Mouse (Mus musculus): ENCODE measurements around the gene Sema5a. TPM values are rescaled to one million over a fixed set of nuclear protein-coding genes. Genes with fewer than 3 reads are reported as not detected.

The Sema5a gene
- polyA plus RNA-seq, 1 experiment from 2014 or later = 24.9 TPM

DNA sequence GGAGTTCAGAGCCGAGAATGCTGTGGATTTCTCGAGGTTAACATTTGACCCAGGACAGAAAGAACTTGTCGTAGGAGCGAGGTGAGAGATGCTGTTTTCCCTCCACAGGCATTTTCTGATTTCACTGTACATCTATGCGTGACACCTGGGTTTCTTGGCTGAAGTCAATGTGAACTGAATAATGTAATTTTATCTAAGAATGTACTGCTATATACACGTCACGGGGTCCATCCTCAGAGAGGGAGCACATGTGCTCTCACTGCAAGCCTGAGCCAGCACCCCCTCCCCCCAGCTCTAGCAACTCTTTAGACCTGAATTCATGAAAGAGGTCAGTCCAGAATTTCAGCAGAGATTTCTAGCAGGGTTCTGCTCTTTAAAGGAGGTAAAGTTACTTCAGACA lies 215.6 kb downstream of the Sema5a start:
- Histone ChIP-seq H3K4me3 (ENCODE audit: low read depth, low read length) (no peak overlapping the region), H3K4me2 (replicated peaks; ENCODE audit: low read depth, low read length) (no peak overlapping the region), H3K27me3 (ENCODE audit: control insufficient read depth, insufficient read depth, low read length) (no peaks in the 10 kb centered on the region), H3K27ac (ENCODE audit: low read length) (no peak overlapping the region), H3K36me3 (ENCODE audit: control insufficient read depth, insufficient read depth, low read length) (no peaks in the 10 kb centered on the region), H3K9ac (replicated peaks; ENCODE audit: low read depth, low read length) (no peak overlapping the region), H3K9me3 (ENCODE audit: control insufficient read depth, low read depth, low read length) (no peaks in the 10 kb centered on the region), H3K4me1 (ENCODE audit: control insufficient read depth, insufficient read depth, low read length) (no peaks in the 10 kb centered on the region)
- ATAC-seq (ENCODE audit: insufficient number of reproducible peaks, insufficient read depth, low FRiP score, low read depth) = no peak
- WGBS = 66% methylated on average over 7 of the region's 7 CpGs

DNA sequence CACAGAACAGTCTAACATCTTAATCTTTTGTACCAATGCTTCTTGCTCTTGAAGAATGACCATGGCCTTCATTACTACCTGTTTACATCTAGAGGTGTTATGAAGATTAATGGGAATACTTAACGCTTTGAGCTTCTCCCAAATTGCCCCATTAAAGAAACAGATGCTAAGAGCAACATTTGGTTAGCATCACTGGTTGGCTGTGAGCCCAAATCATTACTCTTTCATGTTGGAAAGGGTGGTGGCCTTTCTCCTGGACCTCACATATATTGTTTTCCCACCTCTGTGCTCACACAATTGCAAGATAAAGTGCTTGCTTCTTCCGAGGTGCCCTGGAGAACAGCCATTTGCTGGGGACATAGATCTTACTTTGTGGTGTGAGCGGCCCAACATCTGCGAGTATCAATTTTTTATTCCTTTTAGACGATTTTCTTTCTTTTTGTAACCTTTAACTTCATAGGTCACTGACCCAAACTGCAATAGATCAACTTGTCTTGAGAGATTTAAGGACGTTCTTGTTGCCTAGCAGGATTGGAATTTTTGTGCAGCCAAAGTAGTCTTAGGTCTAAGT lies 227.0 kb downstream of the Sema5a start:
- H3K9ac ChIP-seq (replicated peaks; ENCODE audit: low read depth, low read length) = no peak overlapping the region
- ATAC-seq (ENCODE audit: insufficient number of reproducible peaks, insufficient read depth, low FRiP score, low read depth) = no peak
- 21% methylated on average over 6 of the region's 6 CpGs for WGBS

GRCm38 (mm10) chr15:32480747-32481146 lies 236.1 kb downstream of the Sema5a start:
- Histone ChIP-seq H3K4me2 (replicated peaks; ENCODE audit: low read depth, low read length) (no peak overlapping the region), H3K4me3 (ENCODE audit: low read depth, low read length) (no peak overlapping the region), H3K4me1 (ENCODE audit: control insufficient read depth, insufficient read depth, low read length) (no peaks in the 10 kb centered on the region), H3K27me3 (ENCODE audit: control insufficient read depth, insufficient read depth, low read length) (no peaks in the 10 kb centered on the region), H3K27ac (ENCODE audit: low read length) (no peak overlapping the region), H3K9me3 (ENCODE audit: control insufficient read depth, low read depth, low read length) (no peaks in the 10 kb centered on the region), H3K36me3 (ENCODE audit: control insufficient read depth, insufficient read depth, low read length) (no peaks in the 10 kb centered on the region), H3K9ac (replicated peaks; ENCODE audit: low read depth, low read length) (no peak overlapping the region)
- no peak for ATAC-seq (ENCODE audit: insufficient number of reproducible peaks, insufficient read depth, low FRiP score, low read depth)

More for the DNA sequence above, 227.0 kb downstream of the Sema5a start:
- no peaks in the 10 kb centered on the region for H3K36me3 ChIP-seq (ENCODE audit: control insufficient read depth, insufficient read depth, low read length)
- H3K4me1 ChIP-seq (ENCODE audit: control insufficient read depth, insufficient read depth, low read length) = peaks cover 4% of the 10 kb centered on the region; the same call in 1 of the 2 replicates
- H3K4me2 ChIP-seq (replicated peaks; ENCODE audit: low read depth, low read length) = no peak overlapping the region
- H3K27ac ChIP-seq (ENCODE audit: low read length) = no peak overlapping the region
- no peak overlapping the region for H3K4me3 ChIP-seq (ENCODE audit: low read depth, low read length)
- H3K27me3 ChIP-seq (ENCODE audit: control insufficient read depth, insufficient read depth, low read length) = no peaks in the 10 kb centered on the region
- no peaks in the 10 kb centered on the region for H3K9me3 ChIP-seq (ENCODE audit: control insufficient read depth, low read depth, low read length)

DNA sequence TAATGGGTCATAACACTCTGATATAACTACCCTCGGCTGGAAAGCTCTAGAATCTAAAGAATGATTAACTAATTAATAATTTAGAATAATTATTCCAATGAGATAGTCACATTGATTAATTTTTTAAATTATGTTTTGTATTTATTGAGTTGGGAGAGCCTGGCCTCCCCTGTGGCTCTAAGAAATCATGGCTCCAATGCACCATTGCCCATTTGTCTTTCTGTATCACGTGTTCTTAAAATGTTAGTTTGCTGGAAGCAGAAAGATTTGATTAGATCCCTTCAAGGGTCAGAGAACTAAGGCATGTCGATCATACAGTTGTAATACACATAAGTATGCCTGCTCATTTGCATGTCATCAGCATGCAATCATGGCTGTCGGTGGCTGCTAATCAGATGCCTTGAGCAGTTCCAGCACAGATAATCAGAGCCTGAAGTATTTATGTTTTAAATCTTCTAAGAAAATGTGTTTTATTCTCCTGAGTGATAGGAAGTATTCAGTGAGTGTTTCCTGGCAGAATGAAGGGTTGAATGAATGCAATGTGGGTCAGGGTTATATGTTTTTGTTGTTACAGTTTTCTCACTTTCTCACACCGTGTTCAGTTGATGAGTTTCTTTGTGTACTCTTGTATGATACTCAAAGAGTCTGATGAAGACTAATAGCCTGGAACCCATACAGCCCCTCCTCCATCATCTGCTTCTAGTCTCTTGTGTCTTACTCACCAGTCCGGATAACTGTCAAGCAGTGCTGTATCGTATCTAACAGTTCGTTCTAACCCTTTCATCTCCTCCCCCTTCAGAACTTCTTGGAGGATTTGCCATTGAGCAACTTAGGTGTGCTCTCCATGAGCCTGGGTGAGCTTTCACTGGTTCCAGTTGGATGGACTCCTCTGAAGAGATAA lies 240.7 kb downstream of the Sema5a start:
- Histone ChIP-seq H3K9me3 (ENCODE audit: control insufficient read depth, low read depth, low read length) (no peaks in the 10 kb centered on the region), H3K9ac (replicated peaks; ENCODE audit: low read depth, low read length) (no peak overlapping the region), H3K27me3 (ENCODE audit: control insufficient read depth, insufficient read depth, low read length) (no peaks in the 10 kb centered on the region), H3K27ac (ENCODE audit: low read length) (no peak overlapping the region), H3K36me3 (ENCODE audit: control insufficient read depth, insufficient read depth, low read length) (no peaks in the 10 kb centered on the region), H3K4me3 (ENCODE audit: low read depth, low read length) (no peak overlapping the region), H3K4me2 (replicated peaks; ENCODE audit: low read depth, low read length) (no peak overlapping the region), H3K4me1 (ENCODE audit: control insufficient read depth, insufficient read depth, low read length) (no peaks in the 10 kb centered on the region)
- WGBS = 85% methylated on average over 8 of the region's 8 CpGs
- ATAC-seq (ENCODE audit: insufficient number of reproducible peaks, insufficient read depth, low FRiP score, low read depth) = no peak

- no peak overlapping the region for H3K27ac ChIP-seq (ENCODE audit: low read length)
- 29% methylated on average over 1 of the region's 1 CpGs for WGBS
- H3K36me3 ChIP-seq (ENCODE audit: control insufficient read depth, insufficient read depth, low read length) = no peaks in the 10 kb centered on the region
- H3K4me2 ChIP-seq (replicated peaks; ENCODE audit: low read depth, low read length) = no peak overlapping the region
- H3K27me3 ChIP-seq (ENCODE audit: control insufficient read depth, insufficient read depth, low read length) = no peaks in the 10 kb centered on the region
- no peak for ATAC-seq (ENCODE audit: insufficient number of reproducible peaks, insufficient read depth, low FRiP score, low read depth)
- no peaks in the 10 kb centered on the region for H3K9me3 ChIP-seq (ENCODE audit: control insufficient read depth, low read depth, low read length)
- no peaks in the 10 kb centered on the region for H3K4me1 ChIP-seq (ENCODE audit: control insufficient read depth, insufficient read depth, low read length)
- H3K4me3 ChIP-seq (ENCODE audit: low read depth, low read length) = no peak overlapping the region
- H3K9ac ChIP-seq (replicated peaks; ENCODE audit: low read depth, low read length) = no peak overlapping the region
Measured at GRCm38 (mm10) chr15:32487968-32488367, 243.4 kb downstream of the Sema5a start.

DNA sequence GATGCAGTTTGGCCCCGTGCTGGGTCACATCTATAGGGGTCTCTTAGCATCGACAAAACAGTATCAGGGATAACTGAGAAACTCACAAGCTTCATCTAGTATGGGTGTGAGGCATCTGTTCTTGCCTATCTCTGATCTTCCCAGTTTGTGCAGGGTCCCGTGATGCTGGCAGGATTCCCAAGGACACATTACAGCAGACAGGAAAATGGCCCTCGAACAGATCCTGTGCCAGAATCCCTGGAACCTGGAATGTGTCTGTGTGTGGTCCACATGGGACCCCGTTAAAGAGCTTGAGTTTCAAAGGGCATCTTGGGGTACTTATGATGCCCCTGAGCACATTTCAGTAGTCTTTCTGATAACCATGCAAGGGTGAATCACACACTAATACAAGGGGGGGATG lies 249.6 kb downstream of the Sema5a start:
- Histone ChIP-seq H3K9me3 (ENCODE audit: control insufficient read depth, low read depth, low read length) (no peaks in the 10 kb centered on the region), H3K36me3 (ENCODE audit: control insufficient read depth, insufficient read depth, low read length) (no peaks in the 10 kb centered on the region), H3K4me1 (ENCODE audit: control insufficient read depth, insufficient read depth, low read length) (no peaks in the 10 kb centered on the region), H3K27me3 (ENCODE audit: control insufficient read depth, insufficient read depth, low read length) (no peaks in the 10 kb centered on the region), H3K4me3 (ENCODE audit: low read depth, low read length) (no peak overlapping the region), H3K27ac (ENCODE audit: low read length) (no peak overlapping the region), H3K9ac (replicated peaks; ENCODE audit: low read depth, low read length) (no peak overlapping the region), H3K4me2 (replicated peaks; ENCODE audit: low read depth, low read length) (no peak overlapping the region)
- ATAC-seq (ENCODE audit: insufficient number of reproducible peaks, insufficient read depth, low FRiP score, low read depth) = no peak
- WGBS = 56% methylated on average over 5 of the region's 5 CpGs

DNA sequence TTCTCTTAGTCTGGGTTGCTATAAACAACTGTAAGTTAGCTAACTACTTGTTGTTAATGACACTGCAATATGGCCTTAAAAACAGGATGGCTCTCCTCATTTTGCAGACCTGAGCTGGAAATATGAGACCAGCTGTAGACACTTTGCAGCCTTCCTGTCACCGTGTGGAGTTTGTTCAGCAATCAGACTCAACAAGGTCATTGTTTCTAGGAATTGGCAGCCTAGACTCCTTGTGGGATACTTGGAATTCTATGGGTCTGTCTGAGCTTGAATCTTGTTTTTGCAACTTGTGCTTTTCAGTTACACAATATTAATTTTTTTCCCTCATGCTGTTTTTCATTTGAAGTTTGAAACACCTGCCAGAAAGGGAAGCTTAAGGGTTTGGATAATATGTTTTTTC lies 250.3 kb downstream of the Sema5a start:
- H3K36me3 ChIP-seq (ENCODE audit: control insufficient read depth, insufficient read depth, low read length) = no peaks in the 10 kb centered on the region
- H3K4me3 ChIP-seq (ENCODE audit: low read depth, low read length) = no peak overlapping the region
- no peaks in the 10 kb centered on the region for H3K9me3 ChIP-seq (ENCODE audit: control insufficient read depth, low read depth, low read length)
- H3K4me2 ChIP-seq (replicated peaks; ENCODE audit: low read depth, low read length) = no peak overlapping the region
- ATAC-seq (ENCODE audit: insufficient number of reproducible peaks, insufficient read depth, low FRiP score, low read depth) = no peak
- H3K27me3 ChIP-seq (ENCODE audit: control insufficient read depth, insufficient read depth, low read length) = no peaks in the 10 kb centered on the region
- no peaks in the 10 kb centered on the region for H3K4me1 ChIP-seq (ENCODE audit: control insufficient read depth, insufficient read depth, low read length)
- no peak overlapping the region for H3K9ac ChIP-seq (replicated peaks; ENCODE audit: low read depth, low read length)
- no peak overlapping the region for H3K27ac ChIP-seq (ENCODE audit: low read length)
- 15% methylated on average over 1 of the region's 1 CpGs for WGBS

GRCm38 (mm10) chr15:32496880-32497279 lies 252.3 kb downstream of the Sema5a start:
- Histone ChIP-seq H3K27ac (ENCODE audit: low read length) (no peak overlapping the region), H3K36me3 (ENCODE audit: control insufficient read depth, insufficient read depth, low read length) (no peaks in the 10 kb centered on the region), H3K9ac (replicated peaks; ENCODE audit: low read depth, low read length) (no peak overlapping the region), H3K4me1 (ENCODE audit: control insufficient read depth, insufficient read depth, low read length) (no peaks in the 10 kb centered on the region), H3K4me3 (ENCODE audit: low read depth, low read length) (no peak overlapping the region), H3K4me2 (replicated peaks; ENCODE audit: low read depth, low read length) (no peak overlapping the region), H3K9me3 (ENCODE audit: control insufficient read depth, low read depth, low read length) (no peaks in the 10 kb centered on the region), H3K27me3 (ENCODE audit: control insufficient read depth, insufficient read depth, low read length) (no peaks in the 10 kb centered on the region)
- WGBS = 83% methylated on average over 4 of the region's 4 CpGs
- ATAC-seq (ENCODE audit: insufficient number of reproducible peaks, insufficient read depth, low FRiP score, low read depth) = no peak
